Mouse (Mus musculus) hindbrain, embryonic 11.5 days (tissue): Measurements from ENCODE around the gene Catsper1. TPM values are rescaled to one million over a fixed set of nuclear protein-coding genes. Genes with fewer than 3 reads are reported as not detected.
"Not testable (repeated sequence)": the region's sequence is repeated elsewhere in the genome, so short reads cannot be mapped to it uniquely, and the experiment has no call there.

Source experiments
- ATAC-seq: fragments of 200-750 bp; cut with Nextera tagmentation; 2 replicates; pipeline ENCODE4 v1.8.0; 2017; ENCODE audit warnings: mild to moderate bottlenecking, moderate TSS enrichment, moderate library complexity; ENCODE audit not compliant: low FRiP score
- DNase-seq: peaks from one replicate; pipeline ENCODE4 v3.0.0-alpha.2; 2015; ENCODE audit warnings: low spot score
- H3K27ac ChIP-seq: fragments of 300-500 bp; sonication (generic); 2 replicates; pipeline ENCODE4 v1.5.1; 2014; ENCODE audit warnings: mild to moderate bottlenecking, low read depth, low read length
- H3K27me3 ChIP-seq: fragments of 300-500 bp; sonication (generic); 2 replicates; pipeline ENCODE4 v1.6.1; 2014; ENCODE audit warnings: mild to moderate bottlenecking, low read length, moderate library complexity, mixed read lengths; ENCODE audit not compliant: control insufficient read depth, insufficient read depth
- H3K36me3 ChIP-seq: fragments of 300-500 bp; sonication (generic); 2 replicates; pipeline ENCODE4 v1.6.1; 2014; ENCODE audit warnings: mild to moderate bottlenecking, low read length, moderate library complexity, mixed read lengths; ENCODE audit not compliant: control insufficient read depth, insufficient read depth
- H3K4me1 ChIP-seq: fragments of 300-500 bp; sonication (generic); replicated peaks from 2 replicates; pipeline ENCODE4 v1.6.1; 2014; ENCODE audit warnings: low read length, mixed read lengths; ENCODE audit not compliant: control insufficient read depth, insufficient read depth
- H3K4me2 ChIP-seq: fragments of 300-500 bp; sonication (generic); replicated peaks from 2 replicates; pipeline ENCODE4 v1.6.1; 2014; ENCODE audit warnings: mild to moderate bottlenecking, low read depth, low read length
- H3K4me3 ChIP-seq: fragments of 300-500 bp; sonication (generic); 2 replicates; pipeline ENCODE4 v1.5.1; 2014; ENCODE audit warnings: low read depth, low read length
- H3K9ac ChIP-seq: fragments of 300-500 bp; sonication (generic); 2 replicates; pipeline ENCODE4 v1.6.1; 2014; ENCODE audit warnings: low read depth, low read length
- H3K9me3 ChIP-seq: fragments of 300-500 bp; sonication (generic); 2 replicates; pipeline ENCODE4 v1.6.1; 2016; ENCODE audit warnings: low read length; ENCODE audit not compliant: control insufficient read depth
- WGBS: fragments of 180-500 bp; shearing (Covaris S2); extraction: QIAGEN DNeasy Blood & Tissue Kit; methylation state at CpG from one replicate; pipeline ENCODE4 v1.1.7; 2014; 5-methylcytosine and 5-hydroxymethylcytosine counted together
- polyA plus RNA-seq: library from polyadenylated mRNA; unstranded; fragments of >200 nt; fragmentation: Nextera tagmentation; extraction: Ambion mirVana; gene quantifications from 2 replicates; pipeline ENCODE4 v1.2.1, GENCODE M21; 2014

Gene Catsper1
- polyA plus RNA-seq, 1 experiment from 2014 or later, result not detected

GRCm38 (mm10) chr19:5345297-5346131, 10.0 kb downstream of the Catsper1 start:
- no peak overlapping the region for H3K4me2 ChIP-seq
- WGBS, result 82% methylated on average over 6 of the region's 6 CpGs

GRCm38 (mm10) chr19:5348064-5348463, 12.5 kb downstream of the Catsper1 start:
- Histone ChIP-seq H3K36me3 (no peaks in the 10 kb centered on the region), H3K4me1 (peaks cover 5% of the 10 kb centered on the region; the same call in 1 of the 2 replicates), H3K4me3 (no peak overlapping the region), H3K27me3 (no peaks in the 10 kb centered on the region), H3K9ac (no peak overlapping the region), H3K27ac (no peak overlapping the region), H3K4me2 (no peak overlapping the region), H3K9me3 (no peaks in the 10 kb centered on the region)
- DNase-seq (no peak), ATAC-seq (no peak)
- WGBS, result 73% methylated on average over 6 of the region's 6 CpGs

More at GRCm38 (mm10) chr19:5345297-5346131, 10.0 kb downstream of the Catsper1 start:
- DNase-seq, result no peak
- Histone ChIP-seq H3K4me1 (peaks cover 5% of the 10 kb centered on the region; the same call in 1 of the 2 replicates), H3K4me3 (no peak overlapping the region), H3K27ac (no peak overlapping the region), H3K36me3 (no peaks in the 10 kb centered on the region), H3K9me3 (no peaks in the 10 kb centered on the region), H3K9ac (no peak overlapping the region), H3K27me3 (no peaks in the 10 kb centered on the region)
- no peak for ATAC-seq

- peak; percentile 45 for DNase-seq
- no peak overlapping the region for H3K27ac ChIP-seq
Measured at GRCm38 (mm10) chr19:5348526-5349501, 13.3 kb downstream of the Catsper1 start.

GRCm38 (mm10) chr19:5349502-5349873, 13.9 kb downstream of the Catsper1 start, which contains the start of gene Cst6:
Gene Cst6, minus strand, starts transcription at chr19:5349574.
- 66% methylated on average over 6 of the region's 6 CpGs for WGBS
- peak within 1 kb of the TSS; percentile 45 for H3K9ac ChIP-seq
- not testable (repeated sequence) for DNase-seq, H3K4me1 ChIP-seq, H3K27ac ChIP-seq, ATAC-seq, H3K9me3 ChIP-seq, H3K36me3 ChIP-seq, H3K27me3 ChIP-seq
- H3K4me2 ChIP-seq, result peak within 1 kb of the TSS; percentile 75
- peak within 1 kb of the TSS; percentile 30 for H3K4me3 ChIP-seq

More at GRCm38 (mm10) chr19:5348526-5349501, 13.3 kb downstream of the Catsper1 start:
- Histone ChIP-seq H3K4me3 (peak overlapping the region; percentile 30), H3K27me3 (no peaks in the 10 kb centered on the region), H3K4me1 (peaks cover 5% of the 10 kb centered on the region; the same call in 1 of the 2 replicates), H3K9me3 (no peaks in the 10 kb centered on the region), H3K9ac (peak overlapping the region; percentile 45), H3K4me2 (peak overlapping the region; percentile 75), H3K36me3 (no peaks in the 10 kb centered on the region)
- WGBS, result 8% methylated on average over 34 of the region's 34 CpGs
- ATAC-seq, result no peak

GRCm38 (mm10) chr19:5353609-5354008, 18.1 kb downstream of the Catsper1 start:
- WGBS, result 87% methylated on average over 2 of the region's 2 CpGs
- H3K27ac ChIP-seq, result no peak overlapping the region
- no peak overlapping the region for H3K9ac ChIP-seq
- H3K9me3 ChIP-seq, result no peaks in the 10 kb centered on the region
- peaks cover 5% of the 10 kb centered on the region; the same call in 1 of the 2 replicates for H3K4me1 ChIP-seq
- H3K4me2 ChIP-seq, result no peak overlapping the region
- no peaks in the 10 kb centered on the region for H3K36me3 ChIP-seq
- ATAC-seq, result no peak
- no peaks in the 10 kb centered on the region for H3K27me3 ChIP-seq
- no peak overlapping the region for H3K4me3 ChIP-seq
- DNase-seq, result no peak

- no peak overlapping the region for H3K4me2 ChIP-seq
- H3K36me3 ChIP-seq, result no peaks in the 10 kb centered on the region
- WGBS, result no CpG with 5 or more reads among the region's 1 CpGs
- H3K4me3 ChIP-seq, result no peak overlapping the region
- H3K27ac ChIP-seq, result no peak overlapping the region
- no peaks in the 10 kb centered on the region for H3K4me1 ChIP-seq
- no peaks in the 10 kb centered on the region for H3K9me3 ChIP-seq
- no peak for ATAC-seq
- DNase-seq, result no peak
- no peak overlapping the region for H3K9ac ChIP-seq
- H3K27me3 ChIP-seq, result no peaks in the 10 kb centered on the region
Measured at GRCm38 (mm10) chr19:5356080-5356479, 20.5 kb downstream of the Catsper1 start.

- Histone ChIP-seq H3K4me1 (peaks cover 2% of the 10 kb centered on the region; the same call in 1 of the 2 replicates), H3K36me3 (0 out of 2 replicates have a peak, but pooled peaks cover 4% of the 10 kb centered on the region), H3K27ac (no peak overlapping the region), H3K4me2 (no peak overlapping the region), H3K4me3 (no peak overlapping the region), H3K27me3 (no peaks in the 10 kb centered on the region), H3K9me3 (no peaks in the 10 kb centered on the region), H3K9ac (no peak overlapping the region)
- no peak for DNase-seq
- 84% methylated on average over 2 of the region's 2 CpGs for WGBS
- ATAC-seq, result no peak
Measured at GRCm38 (mm10) chr19:5362186-5362585, 26.6 kb downstream of the Catsper1 start.

- ATAC-seq (no peak), DNase-seq (no peak)
- H3K4me3 ChIP-seq, result no peak overlapping the region
- H3K27ac ChIP-seq, result no peak overlapping the region
- H3K27me3 ChIP-seq, result no peaks in the 10 kb centered on the region
- WGBS, result 95% methylated on average over 2 of the region's 2 CpGs
- 0 out of 2 replicates have a peak, but pooled peaks cover 4% of the 10 kb centered on the region for H3K36me3 ChIP-seq
- no peaks in the 10 kb centered on the region for H3K9me3 ChIP-seq
- no peak overlapping the region for H3K4me2 ChIP-seq
- peaks cover 6% of the 10 kb centered on the region for H3K4me1 ChIP-seq
- H3K9ac ChIP-seq, result no peak overlapping the region
Measured at GRCm38 (mm10) chr19:5364124-5364523, 28.6 kb downstream of the Catsper1 start.
